Mouse (Mus musculus): ENCODE measurements around the gene Spon1.

The Spon1 gene

DNA sequence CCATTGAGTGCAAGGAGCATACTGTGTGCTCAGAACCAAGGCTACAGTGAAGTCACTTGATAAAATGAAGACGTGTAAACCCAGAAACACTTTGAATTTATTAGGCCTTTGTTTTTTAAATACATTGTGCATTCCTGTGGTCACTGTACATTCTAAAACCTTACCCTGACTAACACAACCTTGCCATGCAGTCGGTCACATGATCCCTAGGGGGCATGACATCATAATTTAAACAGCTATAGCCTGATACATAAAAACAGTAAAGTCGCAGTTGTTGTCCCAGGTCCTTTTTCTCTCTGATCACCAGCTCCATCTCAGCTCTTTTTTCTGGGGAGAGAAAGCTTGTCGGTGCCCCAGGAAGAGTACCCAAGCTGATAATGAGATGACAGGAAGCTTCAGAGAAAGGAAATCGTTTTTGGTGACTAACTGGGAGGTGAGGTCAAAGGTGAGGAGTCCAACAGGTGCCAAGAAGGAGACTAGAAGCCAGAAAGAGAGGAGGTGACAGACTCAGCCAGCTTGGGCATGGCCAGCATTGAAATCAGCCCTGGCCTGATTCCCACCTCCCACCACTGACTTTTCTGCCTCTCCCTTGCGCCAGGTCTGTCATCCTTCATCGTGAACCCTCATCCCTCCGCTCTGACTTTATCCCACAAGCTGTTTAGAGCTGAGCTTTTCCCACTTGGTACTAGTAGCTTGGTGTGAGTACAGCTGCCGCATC lies 246.1 kb downstream of the Spon1 start:
- DNase-seq, result no peak

- DNase-seq, result no peak
These were observed 250.5 kb downstream of the Spon1 start for GRCm38 (mm10) chr7:114016001-114016949.

DNA sequence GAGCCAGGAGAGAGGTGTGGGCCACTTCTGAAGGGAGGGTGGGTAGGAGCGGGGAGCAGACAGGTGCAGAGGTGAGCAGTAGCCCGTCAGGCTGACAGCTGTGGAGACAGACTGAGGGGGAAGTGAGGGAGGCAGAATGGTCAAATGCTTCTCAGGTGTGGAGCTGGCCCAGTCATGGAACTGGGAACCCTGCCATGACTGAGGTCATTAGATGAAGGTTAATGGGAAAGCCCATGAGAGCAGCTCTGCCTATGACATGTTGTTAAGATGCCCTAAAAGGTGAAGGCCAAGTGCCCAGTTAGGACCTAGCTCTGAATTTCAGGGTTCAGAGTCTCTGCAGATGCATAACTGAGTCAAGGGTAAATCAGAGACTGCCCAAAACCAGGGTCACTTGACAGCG lies 253.1 kb downstream of the Spon1 start:
- DNase-seq, result no peak

DNA sequence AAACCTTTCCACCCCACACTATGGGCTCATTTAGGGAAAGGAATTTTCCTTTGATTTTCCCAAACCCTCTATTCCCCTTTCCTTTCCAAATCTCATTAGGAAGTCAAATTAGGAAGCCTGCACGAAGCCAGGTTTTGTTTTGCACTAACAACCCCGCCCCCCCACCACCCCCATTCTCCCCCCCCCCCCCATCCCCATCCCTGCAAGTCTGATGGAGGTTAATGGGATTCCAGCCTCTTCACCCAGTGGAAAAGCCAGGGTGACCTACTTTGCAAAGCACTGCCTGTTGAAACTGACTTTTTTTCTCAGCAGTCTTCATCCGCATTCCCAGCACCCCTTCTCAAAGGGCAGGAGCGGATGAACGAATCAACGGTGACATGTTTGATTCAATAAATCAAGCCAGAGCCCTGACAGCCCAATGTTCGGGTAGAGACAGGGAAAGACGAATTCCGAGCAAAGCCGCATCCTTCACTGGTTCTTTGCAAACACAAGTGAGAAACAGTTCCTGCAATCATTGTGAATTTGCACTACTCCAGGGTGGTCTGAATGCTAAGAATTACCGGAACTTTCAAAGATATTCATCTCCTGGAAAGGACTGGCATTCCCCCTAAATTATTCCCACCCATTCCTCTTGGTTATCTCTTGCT lies 254.4 kb downstream of the Spon1 start:
- DNase-seq, result no peak

- DNase-seq, result peak; percentile 79 to 93
These were observed 254.9 kb downstream of the Spon1 start for GRCm38 (mm10) chr7:114020704-114021093.

GRCm38 (mm10) chr7:114026923-114027322 lies 261.1 kb downstream of the Spon1 start:
- no peak for DNase-seq

- peak; percentile 84 to 88 for DNase-seq
These were observed 261.6 kb downstream of the Spon1 start for GRCm38 (mm10) chr7:114027406-114027805.

GRCm38 (mm10) chr7:114028828-114029227 lies 263.0 kb downstream of the Spon1 start:
- DNase-seq, result peak in 1 of 2 experiments; percentile 28

- DNase-seq, result peak; percentile 78 to 82
These were observed 263.8 kb downstream of the Spon1 start for GRCm38 (mm10) chr7:114029596-114029995.

DNA sequence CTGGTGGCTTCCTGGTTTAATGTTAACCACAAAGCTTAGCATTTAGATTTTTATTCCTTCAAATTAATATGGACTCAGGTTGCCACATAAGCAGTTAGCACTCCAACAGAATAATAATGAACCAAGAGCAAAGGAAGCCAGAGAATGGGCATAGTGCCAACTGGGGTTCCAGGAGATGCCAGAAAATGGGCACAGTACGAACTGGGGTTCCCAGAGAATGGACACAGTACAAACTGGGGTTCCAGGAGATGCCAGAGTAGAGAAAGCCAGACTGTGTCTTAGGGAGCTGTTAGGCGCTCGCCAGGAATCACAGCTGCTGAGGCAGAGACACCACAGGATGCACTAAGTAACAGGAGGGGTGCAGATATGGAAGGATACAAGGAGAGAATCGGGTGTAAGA lies 271.4 kb downstream of the Spon1 start:
- DNase-seq, result peak; percentile 38 to 56

DNA sequence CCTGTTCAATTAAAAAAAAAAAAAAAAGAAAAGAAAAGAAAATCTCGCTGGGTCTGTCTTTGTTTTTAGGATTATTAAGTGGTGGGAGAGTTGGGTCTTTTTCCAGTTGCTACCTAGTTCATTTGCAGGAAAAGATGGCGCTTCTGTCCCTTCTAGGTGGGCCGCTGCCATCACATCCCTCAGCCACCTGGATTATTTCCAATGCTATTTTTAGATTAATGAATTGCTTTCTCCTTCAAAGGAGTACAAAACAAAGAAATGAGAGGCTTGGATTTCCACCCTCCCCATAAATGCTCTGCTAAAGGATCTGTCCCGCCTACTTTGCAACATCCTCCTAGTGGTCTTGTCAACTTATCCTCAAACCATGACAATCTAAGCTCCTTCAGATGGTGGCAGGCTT lies 275.6 kb downstream of the Spon1 start:
- no peak for DNase-seq

- DNase-seq, result no peak
These were observed 277.5 kb downstream of the Spon1 start for GRCm38 (mm10) chr7:114042973-114043928.

GRCm38 (mm10) chr7:114043929-114044549 lies 278.2 kb downstream of the Spon1 start:
- DNase-seq, result no peak

DNA sequence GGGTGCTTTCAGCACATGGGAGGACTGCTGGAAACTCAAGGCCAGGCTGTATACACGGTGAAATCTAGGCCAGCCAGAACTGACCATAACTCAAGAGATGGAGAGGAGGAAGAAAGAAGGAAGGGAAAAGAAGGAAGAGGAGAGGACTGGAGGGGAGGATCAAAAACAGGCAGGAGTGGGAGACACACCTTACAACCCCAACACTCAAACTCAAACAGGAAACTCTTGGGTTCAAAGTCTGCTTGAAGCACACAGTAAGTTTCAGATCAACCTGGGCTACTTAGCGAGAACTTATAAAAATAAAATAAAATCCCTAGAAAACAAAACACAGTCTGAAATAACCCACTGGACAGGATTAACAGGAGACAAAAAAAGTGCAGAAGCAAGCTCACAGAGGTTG lies 280.0 kb downstream of the Spon1 start:
- DNase-seq, result no peak

DNA sequence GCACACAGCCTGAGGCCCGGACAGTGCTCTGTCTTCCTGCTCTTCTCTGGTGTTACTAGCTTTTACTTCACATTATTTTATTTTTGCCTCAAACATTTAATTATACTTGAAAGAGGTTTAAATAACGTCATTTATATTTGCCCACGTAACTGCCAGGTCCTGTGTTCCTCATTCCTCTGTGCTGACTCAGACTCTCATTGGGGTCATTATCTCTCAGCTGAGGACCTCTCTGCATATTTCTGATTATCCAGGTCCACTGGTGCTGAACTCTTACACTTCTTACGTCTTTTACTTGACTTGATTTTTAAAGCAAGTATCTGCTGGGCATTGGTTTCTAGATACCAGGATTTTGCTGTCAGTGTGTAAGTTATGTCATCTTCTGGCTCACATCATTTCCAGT lies 287.9 kb downstream of the Spon1 start:
- DNase-seq, result no peak

DNA sequence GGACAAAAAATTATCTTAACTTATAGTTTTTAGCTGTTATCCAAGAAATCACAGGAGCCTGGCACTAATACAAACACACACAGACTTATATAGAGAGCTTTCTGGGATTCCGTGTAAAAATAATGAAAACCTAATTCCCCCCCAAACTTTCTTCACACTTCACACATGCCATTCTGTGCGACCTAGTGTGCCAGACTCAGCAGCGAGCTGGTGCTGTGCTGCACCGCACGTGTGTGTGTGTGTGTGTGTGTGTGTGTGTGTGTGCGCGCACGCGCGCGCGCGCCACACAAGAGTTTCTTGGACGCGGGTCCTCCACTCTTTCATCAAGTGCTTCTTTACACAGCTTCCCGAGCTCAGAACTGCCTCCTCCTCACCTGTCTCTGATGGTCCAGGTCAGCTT lies 292.4 kb downstream of the Spon1 start:
- DNase-seq, result no peak

DNA sequence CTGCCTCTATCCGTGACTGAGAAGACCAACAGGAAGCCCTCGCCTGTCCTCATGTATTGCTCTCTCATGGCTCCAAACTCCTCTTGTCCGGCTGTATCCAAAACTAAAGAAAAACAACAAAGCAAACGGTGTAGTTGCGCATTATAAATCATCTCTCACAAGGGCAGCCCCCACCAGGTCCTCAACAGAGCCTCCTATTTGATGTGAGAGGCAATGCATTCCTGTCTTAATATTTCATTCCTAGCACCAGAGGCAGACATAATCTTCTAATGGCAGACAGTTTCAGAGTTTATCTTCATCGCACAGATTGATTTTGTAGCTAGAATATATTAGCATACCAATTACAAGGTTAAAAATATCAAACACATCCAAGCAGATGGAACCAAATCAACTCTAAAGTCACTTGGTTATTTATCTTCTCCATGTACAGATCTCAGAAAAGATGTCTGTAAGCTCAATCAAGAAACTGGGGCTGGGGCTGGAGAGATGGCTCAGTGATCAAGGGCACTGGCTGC lies 293.2 kb downstream of the Spon1 start:
- no peak for DNase-seq

GRCm38 (mm10) chr7:114060445-114060844 lies 294.6 kb downstream of the Spon1 start:
- no peak for DNase-seq

GRCm38 (mm10) chr7:114062451-114062850 lies 296.7 kb downstream of the Spon1 start:
- DNase-seq, result no peak

DNA sequence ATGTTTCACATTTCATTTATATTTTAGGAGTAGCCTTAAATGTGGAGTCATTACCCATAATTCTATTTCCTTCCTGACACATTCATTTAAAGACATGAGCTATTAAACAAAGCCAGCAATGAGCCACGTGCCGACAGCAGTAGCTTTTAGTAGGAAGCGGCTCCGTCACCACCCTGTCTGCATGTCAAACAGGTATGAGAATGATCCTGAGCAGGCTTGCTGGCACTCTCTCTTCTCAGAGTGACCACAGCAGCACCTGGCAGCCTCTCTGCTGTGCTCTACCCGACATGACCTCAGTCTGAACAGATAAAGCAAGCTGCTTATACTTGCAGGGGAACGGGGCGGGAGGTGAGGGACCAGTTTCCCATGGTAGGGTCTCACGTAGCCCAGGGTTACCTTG lies 297.7 kb downstream of the Spon1 start:
- peak; percentile 24 to 27 for DNase-seq

DNA sequence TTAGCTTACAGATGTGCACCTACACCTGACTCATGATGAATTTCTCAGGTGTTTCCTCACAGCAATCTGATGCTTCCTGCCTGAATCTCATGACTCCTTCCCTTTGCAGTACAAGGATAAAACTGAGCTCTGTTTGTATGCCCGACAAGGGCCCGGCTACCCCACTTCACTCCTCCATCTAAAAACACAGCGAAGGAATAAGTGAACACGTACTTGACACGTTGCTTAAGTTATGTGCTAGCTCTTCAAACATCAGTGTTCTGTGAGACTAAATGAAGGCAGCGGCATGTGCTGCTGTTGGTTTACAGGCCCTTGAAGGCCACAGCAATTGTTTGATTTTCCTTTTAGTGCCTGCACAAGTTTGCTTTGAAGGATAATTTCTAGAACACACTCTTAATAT lies 298.2 kb downstream of the Spon1 start:
- no peak for DNase-seq
